Mouse (Mus musculus) intestine, embryonic 16.5 days (tissue): ENCODE data around the gene Kirrel3. TPM values are rescaled to one million over a fixed set of nuclear protein-coding genes. Genes with fewer than 3 reads are reported as not detected.

Source experiments
- ATAC-seq: fragments of 200-750 bp; cut with Nextera tagmentation; 2 replicates; pipeline ENCODE4 v1.8.0; 2017; ENCODE audit warnings: moderate TSS enrichment, moderate library complexity
- H3K27ac ChIP-seq: fragments of 300-500 bp; sonication (generic); 2 replicates; pipeline ENCODE4 v1.5.1; 2014; ENCODE audit warnings: mild to moderate bottlenecking, low read length
- H3K27me3 ChIP-seq: fragments of 300-500 bp; sonication (generic); replicated peaks from 2 replicates; pipeline ENCODE4 v1.6.1; 2014; ENCODE audit warnings: low read length, control low read depth, mixed read lengths; ENCODE audit not compliant: control insufficient read depth, insufficient read depth
- H3K36me3 ChIP-seq: fragments of 300-500 bp; sonication (generic); 2 replicates; pipeline ENCODE4 v1.6.1; 2014; ENCODE audit warnings: low read length, control low read depth; ENCODE audit not compliant: control insufficient read depth, insufficient read depth
- H3K4me1 ChIP-seq: fragments of 300-500 bp; sonication (generic); 2 replicates; pipeline ENCODE4 v1.6.1; 2014; ENCODE audit warnings: low read length, control low read depth, mixed read lengths; ENCODE audit not compliant: control insufficient read depth, insufficient read depth
- H3K4me2 ChIP-seq: fragments of 300-500 bp; sonication (generic); 2 replicates; pipeline ENCODE4 v1.6.1; 2014; ENCODE audit warnings: low read depth, low read length, control low read depth
- H3K4me3 ChIP-seq: fragments of 300-500 bp; sonication (generic); 2 replicates; pipeline ENCODE4 v1.5.1; 2014; ENCODE audit warnings: mild to moderate bottlenecking, low read length
- H3K9ac ChIP-seq: fragments of 300-500 bp; sonication (generic); 2 replicates; pipeline ENCODE4 v1.6.1; 2014; ENCODE audit warnings: low read depth, low read length
- H3K9me3 ChIP-seq: fragments of 300-500 bp; sonication (generic); 2 replicates; pipeline ENCODE4 v1.6.1; 2016; ENCODE audit warnings: low read length, control low read depth; ENCODE audit not compliant: control insufficient read depth
- WGBS: fragments of 180-500 bp; shearing (Covaris S2); extraction: QIAGEN DNeasy Blood & Tissue Kit; methylation state at CpG from one replicate; pipeline ENCODE4 v1.1.7; 2014; 5-methylcytosine and 5-hydroxymethylcytosine counted together
- polyA plus RNA-seq: library from polyadenylated mRNA; unstranded; fragments of >200 nt; fragmentation: Nextera tagmentation; extraction: Ambion mirVana; gene quantifications from 2 replicates; pipeline ENCODE4 v1.2.1, GENCODE M21; 2015

The Kirrel3 gene
- polyA plus RNA-seq, 1 experiment from 2014 or later: 1.7 TPM

- no peak overlapping the region for H3K4me3 ChIP-seq
- WGBS: 92% methylated on average over 6 of the region's 6 CpGs
- H3K27me3 ChIP-seq: no peaks in the 10 kb centered on the region
- no peak overlapping the region for H3K4me2 ChIP-seq
- no peaks in the 10 kb centered on the region for H3K36me3 ChIP-seq
- no peaks in the 10 kb centered on the region for H3K9me3 ChIP-seq
- H3K4me1 ChIP-seq: no peaks in the 10 kb centered on the region
- ATAC-seq: no peak
- H3K9ac ChIP-seq: no peak overlapping the region
- H3K27ac ChIP-seq: no peak overlapping the region
Measured at GRCm38 (mm10) chr9:34574611-34575010, 88.9 kb downstream of the Kirrel3 start.

DNA sequence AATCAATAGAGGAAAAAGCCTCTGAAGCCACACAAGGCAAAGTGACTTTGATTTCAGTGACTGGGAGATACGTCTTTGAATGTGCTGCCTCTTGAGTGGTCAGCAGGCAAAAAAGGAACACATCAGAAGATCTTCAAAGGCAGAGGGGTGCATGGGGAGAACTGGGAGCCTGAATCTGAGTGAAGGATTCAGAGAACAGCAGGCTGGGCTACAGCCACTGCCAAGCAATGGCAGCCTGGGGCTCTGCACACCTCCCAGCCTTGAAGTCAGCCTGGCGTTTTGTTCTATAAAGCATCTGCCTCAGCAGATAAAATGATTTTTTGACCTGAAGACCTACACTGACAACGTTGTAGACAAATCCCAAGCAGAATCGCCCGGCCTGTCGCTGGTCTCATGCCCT lies 93.5 kb downstream of the Kirrel3 start:
- H3K36me3 ChIP-seq: no peaks in the 10 kb centered on the region
- H3K4me3 ChIP-seq: no peak overlapping the region
- ATAC-seq: no peak
- H3K4me2 ChIP-seq: no peak overlapping the region
- H3K27me3 ChIP-seq: no peaks in the 10 kb centered on the region
- H3K4me1 ChIP-seq: no peaks in the 10 kb centered on the region
- no peak overlapping the region for H3K9ac ChIP-seq
- no peaks in the 10 kb centered on the region for H3K9me3 ChIP-seq
- H3K27ac ChIP-seq: no peak overlapping the region
- WGBS: 86% methylated on average over 6 of the region's 6 CpGs

- ATAC-seq: no peak
- Histone ChIP-seq H3K27me3 (no peaks in the 10 kb centered on the region), H3K4me1 (no peaks in the 10 kb centered on the region), H3K27ac (no peak overlapping the region), H3K4me3 (no peak overlapping the region), H3K36me3 (no peaks in the 10 kb centered on the region), H3K9ac (no peak overlapping the region), H3K9me3 (no peaks in the 10 kb centered on the region), H3K4me2 (no peak overlapping the region)
- 88% methylated on average over 1 of the region's 1 CpGs for WGBS
Measured at GRCm38 (mm10) chr9:34580059-34580458, 94.4 kb downstream of the Kirrel3 start.

- Histone ChIP-seq H3K4me3 (no peak overlapping the region), H3K9me3 (no peaks in the 10 kb centered on the region), H3K4me1 (peaks cover 6% of the 10 kb centered on the region; the same call in 1 of the 2 replicates), H3K27me3 (no peaks in the 10 kb centered on the region), H3K9ac (no peak overlapping the region), H3K27ac (no peak overlapping the region), H3K36me3 (no peaks in the 10 kb centered on the region), H3K4me2 (no peak overlapping the region)
- no peak for ATAC-seq
- 88% methylated on average over 1 of the region's 1 CpGs for WGBS
Measured at GRCm38 (mm10) chr9:34582496-34582895, 96.8 kb downstream of the Kirrel3 start.

DNA sequence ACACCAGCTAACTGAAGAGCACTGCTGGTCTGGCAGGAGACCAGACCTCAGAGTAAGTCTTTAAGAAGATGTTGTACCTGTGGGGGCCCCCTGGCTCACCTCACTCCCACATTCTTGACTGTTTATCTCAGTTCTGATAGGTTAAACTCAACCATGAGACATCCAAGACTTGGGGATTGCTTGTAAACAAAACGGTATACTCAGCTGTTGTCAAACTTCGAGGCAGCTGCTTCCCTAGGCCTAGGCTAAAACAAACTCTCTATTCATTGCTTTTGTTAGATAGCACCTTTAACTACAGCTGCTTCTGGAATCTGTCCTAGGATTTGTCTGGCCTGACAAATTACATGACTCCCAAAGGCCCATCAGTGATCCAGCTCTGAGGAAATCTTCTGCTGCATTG lies 99.8 kb downstream of the Kirrel3 start:
- H3K4me2 ChIP-seq: no peak overlapping the region
- 14% methylated on average over 2 of the region's 2 CpGs for WGBS
- H3K4me1 ChIP-seq: peaks cover 6% of the 10 kb centered on the region; the same call in 1 of the 2 replicates
- no peak overlapping the region for H3K27ac ChIP-seq
- no peak overlapping the region for H3K9ac ChIP-seq
- H3K27me3 ChIP-seq: no peaks in the 10 kb centered on the region
- H3K36me3 ChIP-seq: no peaks in the 10 kb centered on the region
- H3K9me3 ChIP-seq: no peaks in the 10 kb centered on the region
- ATAC-seq: no peak
- no peak overlapping the region for H3K4me3 ChIP-seq

DNA sequence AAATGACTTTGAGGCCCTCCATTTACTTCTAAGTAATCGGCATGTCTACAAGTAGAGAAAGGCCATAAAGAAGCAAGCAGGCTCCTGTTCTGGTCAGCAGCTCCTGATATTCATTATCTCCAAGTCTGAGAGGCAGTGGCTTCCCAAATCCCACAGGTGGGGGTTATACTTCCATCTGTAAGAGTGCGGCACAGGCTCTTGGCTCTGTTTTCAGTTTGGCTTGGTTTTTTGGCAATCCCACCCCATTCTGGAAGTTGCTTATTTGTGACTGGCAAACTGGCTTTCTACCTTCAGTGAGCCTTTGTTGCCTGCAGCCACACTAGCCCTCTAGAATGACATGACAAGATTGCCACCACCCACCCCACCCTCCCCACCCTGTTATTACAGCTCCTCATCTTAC lies 100.4 kb downstream of the Kirrel3 start:
- Histone ChIP-seq H3K4me1 (peaks cover 6% of the 10 kb centered on the region; the same call in 1 of the 2 replicates), H3K27ac (no peak overlapping the region), H3K36me3 (no peaks in the 10 kb centered on the region), H3K4me2 (no peak overlapping the region), H3K27me3 (no peaks in the 10 kb centered on the region), H3K4me3 (no peak overlapping the region), H3K9me3 (no peaks in the 10 kb centered on the region), H3K9ac (no peak overlapping the region)
- ATAC-seq: no peak
- WGBS: 37% methylated on average over 2 of the region's 2 CpGs

DNA sequence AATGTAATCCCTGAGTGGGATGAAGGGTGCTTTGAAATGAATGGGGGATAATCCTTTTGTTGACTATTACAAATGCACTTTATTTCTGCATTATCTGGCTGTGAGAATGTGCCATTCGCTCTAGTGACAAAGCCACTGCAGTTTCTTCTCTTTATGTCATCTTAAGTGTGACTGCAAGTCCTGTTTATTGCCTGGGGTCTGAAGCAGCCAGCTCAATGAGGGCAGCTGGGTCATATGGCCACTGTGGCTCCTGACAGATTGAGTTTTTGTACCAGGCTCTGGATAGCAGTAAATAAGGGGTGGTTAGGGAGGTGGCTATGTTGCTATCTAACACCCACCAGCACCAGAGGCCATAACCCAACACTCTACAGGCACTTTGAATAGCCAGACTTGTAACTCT lies 104.1 kb downstream of the Kirrel3 start:
- ATAC-seq: no peak
- WGBS: 64% methylated on average over 1 of the region's 1 CpGs

GRCm38 (mm10) chr9:34592073-34592610 lies 106.4 kb downstream of the Kirrel3 start:
- Histone ChIP-seq H3K9ac (no peak overlapping the region), H3K27ac (no peak overlapping the region), H3K4me1 (no peaks in the 10 kb centered on the region), H3K9me3 (no peaks in the 10 kb centered on the region), H3K4me2 (no peak overlapping the region), H3K4me3 (no peak overlapping the region), H3K36me3 (no peaks in the 10 kb centered on the region), H3K27me3 (no peaks in the 10 kb centered on the region)
- ATAC-seq: no peak
- WGBS: 52% methylated on average over 3 of the region's 3 CpGs

More for the DNA sequence above, 104.1 kb downstream of the Kirrel3 start:
- H3K9me3 ChIP-seq: no peaks in the 10 kb centered on the region
- no peak overlapping the region for H3K4me2 ChIP-seq
- no peaks in the 10 kb centered on the region for H3K36me3 ChIP-seq
- no peaks in the 10 kb centered on the region for H3K27me3 ChIP-seq
- H3K4me1 ChIP-seq: peaks cover 6% of the 10 kb centered on the region; the same call in 1 of the 2 replicates
- no peak overlapping the region for H3K4me3 ChIP-seq
- no peak overlapping the region for H3K27ac ChIP-seq
- H3K9ac ChIP-seq: no peak overlapping the region

- no peak for ATAC-seq
- no peaks in the 10 kb centered on the region for H3K9me3 ChIP-seq
- no peaks in the 10 kb centered on the region for H3K27me3 ChIP-seq
- WGBS: 75% methylated on average over 4 of the region's 4 CpGs
- no peak overlapping the region for H3K4me2 ChIP-seq
- H3K4me1 ChIP-seq: no peaks in the 10 kb centered on the region
- no peak overlapping the region for H3K9ac ChIP-seq
- H3K4me3 ChIP-seq: no peak overlapping the region
- no peaks in the 10 kb centered on the region for H3K36me3 ChIP-seq
- H3K27ac ChIP-seq: no peak overlapping the region
Measured at GRCm38 (mm10) chr9:34593889-34594288, 108.2 kb downstream of the Kirrel3 start.

GRCm38 (mm10) chr9:34600326-34600725 lies 114.6 kb downstream of the Kirrel3 start:
- Histone ChIP-seq H3K4me1 (no peaks in the 10 kb centered on the region), H3K4me3 (no peak overlapping the region), H3K27ac (no peak overlapping the region), H3K9me3 (no peaks in the 10 kb centered on the region), H3K36me3 (no peaks in the 10 kb centered on the region), H3K4me2 (no peak overlapping the region), H3K27me3 (no peaks in the 10 kb centered on the region), H3K9ac (no peak overlapping the region)
- 64% methylated on average over 4 of the region's 4 CpGs for WGBS
- ATAC-seq: no peak
